In the genomic region with DNA sequence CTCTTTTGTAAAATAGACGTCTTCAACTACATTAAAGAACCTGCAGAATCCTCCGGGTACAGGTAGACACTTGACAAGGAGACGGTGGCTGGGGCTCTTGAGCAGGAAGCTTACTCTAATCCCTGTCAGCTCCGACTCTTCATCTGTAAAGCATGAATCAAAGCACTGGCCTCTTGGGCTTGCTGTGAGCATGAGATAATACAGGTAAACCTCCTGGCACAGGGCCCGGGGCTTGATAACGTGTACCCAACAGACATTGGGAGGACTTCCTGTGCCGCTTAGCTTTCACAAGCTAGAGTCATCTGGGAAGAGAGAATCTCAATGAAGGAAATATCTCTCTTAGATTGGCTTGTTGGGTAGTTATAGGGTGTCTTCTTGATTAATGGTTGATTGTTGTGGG, we compare ENCODE assay signal across 19 mouse cellular contexts. TPM values are rescaled to one million over a fixed set of nuclear protein-coding genes. Genes with fewer than 3 reads are reported as not detected.
DNase-seq lines count a peak whose midpoint lies in the region; ATAC-seq and TF ChIP-seq lines count a peak whose summit lies in the region.
"Had no signal": no experiment of that assay in that cellular context is flagged by ENCODE, and none has a peak within 500 bp of the region (broad histone marks: within the 10 kb centered on the region; RNA-seq: fewer than 3 reads in every experiment).

No protein-coding gene starts in this region.

- no peaks in the 10 kb centered on the region for H3K9me3 ChIP-seq in liver, postnatal 0 days (ENCODE audit: low read length)
- H3K9me3 ChIP-seq in hindbrain, embryonic 10.5 days, result no peaks in the 10 kb centered on the region
- H3K9me3 ChIP-seq: forebrain, embryonic 13.5 days; limb, embryonic 10.5 days had no signal

- H3K4me3 ChIP-seq in liver, postnatal 0 days (ENCODE audit: low read depth, low read length), result no peak overlapping the region
- H3K4me3 ChIP-seq in hindbrain, embryonic 10.5 days, result no peak overlapping the region
- H3K4me3 ChIP-seq: forebrain, embryonic 13.5 days; limb, embryonic 10.5 days had no signal

- no peak overlapping the region for H3K9ac ChIP-seq in liver, postnatal 0 days (replicated peaks)
- H3K9ac ChIP-seq: forebrain, embryonic 13.5 days had no signal

- H3K4me1 ChIP-seq in liver, postnatal 0 days (ENCODE audit: insufficient read depth), result peaks cover 21% of the 10 kb centered on the region
- peaks cover 8% of the 10 kb centered on the region for H3K4me1 ChIP-seq in hindbrain, embryonic 10.5 days (replicated peaks)

- no peaks in the 10 kb centered on the region for H3K27me3 ChIP-seq in liver, postnatal 0 days (ENCODE audit: insufficient read depth, low read length)
- H3K27me3 ChIP-seq in hindbrain, embryonic 10.5 days (ENCODE audit: insufficient read depth, poor library complexity, severe bottlenecking), result no peaks in the 10 kb centered on the region
- H3K27me3 ChIP-seq: forebrain, embryonic 13.5 days; Patski had no signal

- ATAC-seq in liver, postnatal 0 days, result peak; percentile 52
- ATAC-seq: forebrain, embryonic 13.5 days; Patski had no signal

- DNase-seq in urinary bladder, postnatal 14 days (ENCODE audit: low spot score), result peak; percentile 41
- no peak for DNase-seq in urinary bladder, adult 2 months (ENCODE audit: low spot score)
- peak; percentile 58 for DNase-seq in liver
- DNase-seq in liver, postnatal 0 days, result peak; percentile 68
- DNase-seq in hindbrain, embryonic 10.5 days (ENCODE audit: low spot score), result no peak
- no peak for DNase-seq in adrenal gland, adult 18-20 months (ENCODE audit: low spot score in 2 of 2)
- DNase-seq in thymus, postnatal 25 days, result no peak
- DNase-seq: cerebellum, adult 11-12 months; cerebellum, postnatal 14 days; embryo, embryonic 11 days; gastrocnemius, postnatal 36 days; kidney, adult 9 months; kidney, postnatal 4 days; lung, adult 18-20 months; lung, postnatal 14 days; thymus, postnatal 4 days had no signal

- no peak overlapping the region for H3K27ac ChIP-seq in liver, postnatal 0 days (ENCODE audit: low read depth)
- H3K27ac ChIP-seq in hindbrain, embryonic 10.5 days, result no peak overlapping the region
- H3K27ac ChIP-seq: forebrain, embryonic 13.5 days; limb, embryonic 10.5 days had no signal

- no peaks in the 10 kb centered on the region for H3K36me3 ChIP-seq in liver, postnatal 0 days (replicated peaks; ENCODE audit: insufficient read depth, low read length)
- H3K36me3 ChIP-seq in hindbrain, embryonic 10.5 days, result no peaks in the 10 kb centered on the region
- H3K36me3 ChIP-seq: limb, embryonic 10.5 days had no signal

- no peak for TF ChIP-seq CTCF in liver, postnatal 0 days (IDR thresholded peaks at IDR 0.05; ENCODE audit: low read depth)

- peak; percentile 82 for TF ChIP-seq EP300 in liver, postnatal 0 days (IDR thresholded peaks at IDR 0.05; ENCODE audit: low read depth)

- H3K4me2 ChIP-seq in liver, postnatal 0 days (ENCODE audit: low read depth, low read length), result no peak overlapping the region
- H3K4me2 ChIP-seq: forebrain, embryonic 13.5 days had no signal

- WGBS in liver, postnatal 0 days (ENCODE audit: insufficient replicate concordance), result 52% methylated on average over 7 of the region's 7 CpGs
- WGBS in hindbrain, embryonic 10.5 days, result 92% methylated on average over 7 of the region's 7 CpGs

RNA-seq across cellular contexts. Expression of gene Slc30a1, which starts 31.6 kb away (rescaled TPM):
- 11.2 and 12.6 TPM in 2 replicates for polyA plus RNA-seq in urinary bladder, adult 2 months (2012; rRNA removed)
- polyA plus RNA-seq in liver, postnatal 0 days (2015; fragmentation: Nextera tagmentation; extraction: Ambion mirVana), result 4.3 and 7.0 TPM in 2 replicates
- polyA plus RNA-seq in hindbrain, embryonic 10.5 days (2016; fragmentation: Nextera tagmentation; extraction: Ambion mirVana), result 1.3 and 1.6 TPM in 2 replicates
- total RNA-seq in adrenal gland, adult 18-20 months (2021), result 10 to 100 TPM; 15.9 to 19.1 TPM

RNA-seq across cellular contexts. Expression of gene Nek2, which starts 53.8 kb away (rescaled TPM):
- polyA plus RNA-seq in urinary bladder, adult 2 months (2012; rRNA removed), result 0.81 and 1.1 TPM in 2 replicates
- 13.2 and 14.7 TPM in 2 replicates for polyA plus RNA-seq in liver, postnatal 0 days (2015; fragmentation: Nextera tagmentation; extraction: Ambion mirVana)
- 41.6 and 59.7 TPM in 2 replicates for polyA plus RNA-seq in hindbrain, embryonic 10.5 days (2016; fragmentation: Nextera tagmentation; extraction: Ambion mirVana)
- 1 to 10 TPM in 1 of 2 experiments, under 1 TPM in 1; 0.45 to 1.3 TPM for total RNA-seq in adrenal gland, adult 18-20 months (2021)

Comparison
In these comparisons a context has a peak if more than half of its experiments do, and no peak if none do; other contexts are left out.
1. DNase-seq: peak in urinary bladder, postnatal 14 days (single experiment), liver (single experiment) and liver, postnatal 0 days (single experiment); none in urinary bladder, adult 2 months (single experiment), hindbrain, embryonic 10.5 days (single experiment), adrenal gland, adult 18-20 months (0 of 2) and thymus, postnatal 25 days (single experiment).